ENCODE assay signal across 16 mouse cellular contexts in the genomic region with DNA sequence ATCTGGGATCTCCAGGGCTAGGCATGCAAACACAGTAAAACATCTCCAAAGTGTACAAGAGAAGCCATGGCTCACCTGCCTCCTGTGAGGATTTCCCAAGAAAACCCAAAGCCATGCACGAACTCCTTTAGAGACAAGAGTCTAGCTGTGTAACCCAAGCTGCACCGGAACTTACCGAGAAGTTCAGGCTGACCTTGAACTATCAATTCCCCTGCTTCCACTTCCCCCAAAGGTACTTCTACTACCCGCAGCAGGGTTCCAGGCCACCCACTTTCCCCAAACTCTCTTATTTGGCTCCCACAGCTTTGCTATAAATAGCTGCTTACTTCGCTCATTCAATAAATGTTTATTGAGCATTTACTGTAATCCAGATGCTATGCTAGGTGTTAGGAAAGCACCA.
"Had no signal": no experiment of that assay in that cellular context is flagged by ENCODE, and none has a peak within 500 bp of the region (broad histone marks: within the 10 kb centered on the region; RNA-seq: fewer than 3 reads in every experiment).

No protein-coding gene starts in this region.

- H3K27me3 ChIP-seq: midbrain, embryonic 12.5 days; neural tube, embryonic 13.5 days; neural tube, embryonic 15.5 days; stomach, embryonic 15.5 days had no signal

- H3K4me3 ChIP-seq: midbrain, embryonic 10.5 days; midbrain, embryonic 12.5 days; myocyte; neural tube, embryonic 13.5 days; neural tube, embryonic 15.5 days; stomach, embryonic 15.5 days had no signal

- H3K36me3 ChIP-seq: midbrain, embryonic 10.5 days; midbrain, embryonic 12.5 days; neural tube, embryonic 13.5 days; neural tube, embryonic 15.5 days; stomach, embryonic 15.5 days had no signal

- H3K27ac ChIP-seq: midbrain, embryonic 10.5 days; midbrain, embryonic 12.5 days; neural tube, embryonic 13.5 days; neural tube, embryonic 15.5 days; stomach, embryonic 15.5 days; stomach, postnatal 0 days had no signal

- H3K9ac ChIP-seq: lung, embryonic 14.5 days; midbrain, embryonic 12.5 days; neural tube, embryonic 13.5 days; neural tube, embryonic 15.5 days; stomach, embryonic 15.5 days had no signal

- DNase-seq: lung, adult 18-20 months; lung, embryonic 14.5 days; lung, postnatal 10 days; lung, postnatal 4 days; midbrain, embryonic 14.5 days; right cerebral cortex, postnatal 14 days; thymus, adult 2 months; thymus, postnatal 25 days; thymus, postnatal 4 days had no signal

- H3K9me3 ChIP-seq: midbrain, embryonic 10.5 days; midbrain, embryonic 12.5 days; neural tube, embryonic 13.5 days; neural tube, embryonic 15.5 days; stomach, embryonic 15.5 days had no signal
